In the genomic region with DNA sequence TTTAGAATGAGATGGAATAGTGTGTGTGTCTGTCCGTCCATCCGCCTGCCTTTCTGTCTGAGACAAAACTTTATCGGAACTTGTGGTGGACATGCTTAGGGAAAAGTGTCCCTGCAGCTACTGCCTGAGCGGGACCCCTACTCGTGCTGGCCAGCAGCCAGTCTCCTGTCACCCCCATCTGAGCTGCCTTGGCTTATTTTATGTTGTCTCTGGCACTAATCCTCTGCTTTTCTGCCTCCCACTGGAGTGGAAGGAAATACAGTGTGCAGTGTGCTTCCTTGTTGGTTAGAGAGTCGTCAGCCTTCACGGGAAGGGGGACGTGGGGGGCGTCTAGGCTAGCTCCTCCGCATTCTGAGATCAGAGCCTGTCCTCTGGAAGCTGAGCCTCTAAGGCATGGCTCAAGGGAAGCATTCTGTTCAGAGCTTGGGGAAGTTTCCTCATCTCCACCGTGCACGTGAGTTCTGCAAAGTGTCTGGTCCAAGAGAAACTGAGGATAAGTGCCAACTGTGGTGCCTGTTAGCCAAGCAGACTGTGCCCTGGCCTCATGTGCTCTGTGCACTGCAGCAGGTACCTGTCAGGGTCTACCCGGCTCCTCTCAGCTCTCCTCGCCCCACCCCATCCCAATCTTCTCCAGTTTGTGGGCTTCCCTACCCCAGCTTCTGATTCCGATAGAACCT, we compare ENCODE assay signal across 15 mouse cellular contexts.
DNase-seq lines count a peak whose midpoint lies in the region; ATAC-seq and TF ChIP-seq lines count a peak whose summit lies in the region.
"Had no signal": no experiment of that assay in that cellular context is flagged by ENCODE, and none has a peak within 500 bp of the region (broad histone marks: within the 10 kb centered on the region; RNA-seq: fewer than 3 reads in every experiment).

No protein-coding gene starts in this region.

- 61% methylated on average over 15 of the region's 15 CpGs for WGBS in heart, embryonic 16.5 days
- WGBS in midbrain, postnatal 0 days: 72% methylated on average over 15 of the region's 15 CpGs
- WGBS in midbrain, embryonic 11.5 days: 87% methylated on average over 15 of the region's 15 CpGs

- H3K4me1 ChIP-seq in heart, embryonic 16.5 days (ENCODE audit: control insufficient read depth, insufficient read depth, low read length): peaks cover 27% of the 10 kb centered on the region
- H3K4me1 ChIP-seq in midbrain, postnatal 0 days (ENCODE audit: insufficient read depth, low read length): no peaks in the 10 kb centered on the region
- no peaks in the 10 kb centered on the region for H3K4me1 ChIP-seq in midbrain, embryonic 11.5 days (ENCODE audit: control insufficient read depth, insufficient read depth, low read length)

- DNase-seq in adrenal gland, postnatal 14 days: peak; percentile 41
- no peak for DNase-seq in adrenal gland, postnatal 4 days (ENCODE audit: low spot score in 2 of 2)
- no peak for DNase-seq in heart, postnatal 36 days
- DNase-seq in midbrain, postnatal 0 days (ENCODE audit: low spot score): peak; percentile 21
- no peak for DNase-seq in midbrain, embryonic 11.5 days (ENCODE audit: low spot score, missing footprints)
- no peak for DNase-seq in thymus, postnatal 14 days
- DNase-seq in spleen, adult 18-20 months: no peak
- DNase-seq: adrenal gland, adult 2 months; cerebellum, adult 9-11 months; lung, postnatal 14 days; thymus, postnatal 25 days had no signal

- H3K27ac ChIP-seq in heart, embryonic 16.5 days (ENCODE audit: low read length): no peak overlapping the region
- H3K27ac ChIP-seq in midbrain, postnatal 0 days (ENCODE audit: low read depth, low read length): no peak overlapping the region
- H3K27ac ChIP-seq in midbrain, embryonic 11.5 days (ENCODE audit: low read depth, low read length): no peak overlapping the region
- H3K27ac ChIP-seq: liver, embryonic 14.5 days; stomach, embryonic 15.5 days had no signal

- no peak overlapping the region for H3K4me3 ChIP-seq in heart, embryonic 16.5 days (ENCODE audit: low read length)
- H3K4me3 ChIP-seq in midbrain, postnatal 0 days (ENCODE audit: low read depth, low read length): no peak overlapping the region
- H3K4me3 ChIP-seq in midbrain, embryonic 11.5 days (ENCODE audit: low read depth, low read length): no peak overlapping the region
- H3K4me3 ChIP-seq: stomach, embryonic 15.5 days had no signal

- ATAC-seq in heart, embryonic 16.5 days (replicated peaks; ENCODE audit: extremely low read depth, insufficient read depth, low FRiP score): 0 out of 2 replicates have a peak, but pooled peaks have one; percentile 5
- no peak; the same call in 1 of the 2 replicates for ATAC-seq in midbrain, postnatal 0 days (ENCODE audit: low FRiP score)
- no peak for ATAC-seq in midbrain, embryonic 11.5 days (ENCODE audit: low FRiP score)

- H3K27me3 ChIP-seq in heart, embryonic 16.5 days (ENCODE audit: control insufficient read depth, insufficient read depth, low read length): no peaks in the 10 kb centered on the region
- no peaks in the 10 kb centered on the region for H3K27me3 ChIP-seq in midbrain, postnatal 0 days (ENCODE audit: insufficient read depth, low read length)
- H3K27me3 ChIP-seq in midbrain, embryonic 11.5 days (ENCODE audit: control insufficient read depth, insufficient read depth, low read length): no peaks in the 10 kb centered on the region
- H3K27me3 ChIP-seq: Patski; stomach, embryonic 15.5 days had no signal

- H3K9me3 ChIP-seq in heart, embryonic 16.5 days (replicated peaks; ENCODE audit: control insufficient read depth, low read length): no peaks in the 10 kb centered on the region
- no peaks in the 10 kb centered on the region for H3K9me3 ChIP-seq in midbrain, postnatal 0 days (ENCODE audit: low read length)
- H3K9me3 ChIP-seq in midbrain, embryonic 11.5 days (ENCODE audit: control insufficient read depth, low read length): no peaks in the 10 kb centered on the region
- H3K9me3 ChIP-seq: stomach, embryonic 15.5 days had no signal

- TF ChIP-seq CTCF in midbrain, postnatal 0 days (IDR thresholded peaks at IDR 0.05): no peak

- H3K4me2 ChIP-seq in heart, embryonic 16.5 days (ENCODE audit: low read depth, low read length): no peak overlapping the region
- H3K4me2 ChIP-seq in midbrain, postnatal 0 days (ENCODE audit: low read depth, low read length, poor library complexity, severe bottlenecking): no peak overlapping the region
- no peak overlapping the region for H3K4me2 ChIP-seq in midbrain, embryonic 11.5 days
- H3K4me2 ChIP-seq: stomach, embryonic 15.5 days had no signal

- intact Hi-C loops in heart, postnatal 36 days (cut with DNase I): no loop called here

- H3K9ac ChIP-seq in heart, embryonic 16.5 days (ENCODE audit: low read length): no peak overlapping the region
- no peak overlapping the region for H3K9ac ChIP-seq in midbrain, postnatal 0 days (replicated peaks; ENCODE audit: low read length, poor library complexity, severe bottlenecking)
- no peak overlapping the region for H3K9ac ChIP-seq in midbrain, embryonic 11.5 days (ENCODE audit: low read length)
- H3K9ac ChIP-seq: liver, embryonic 14.5 days; stomach, embryonic 15.5 days had no signal

- peaks cover 10% of the 10 kb centered on the region for H3K36me3 ChIP-seq in heart, embryonic 16.5 days (ENCODE audit: control insufficient read depth, insufficient read depth)
- no peaks in the 10 kb centered on the region for H3K36me3 ChIP-seq in midbrain, postnatal 0 days (ENCODE audit: insufficient read depth, low read length)
- H3K36me3 ChIP-seq in midbrain, embryonic 11.5 days (ENCODE audit: control insufficient read depth, insufficient read depth, low read length): 0 out of 2 replicates have a peak, but pooled peaks cover 2% of the 10 kb centered on the region

Comparison
In these comparisons a context has a peak if more than half of its experiments do, and no peak if none do; other contexts are left out.
1. DNase-seq: peak in adrenal gland, postnatal 14 days (single experiment) and midbrain, postnatal 0 days (single experiment); none in adrenal gland, postnatal 4 days (0 of 2), heart, postnatal 36 days (0 of 2), midbrain, embryonic 11.5 days (single experiment), thymus, postnatal 14 days (single experiment) and spleen, adult 18-20 months (0 of 2).